Mouse (Mus musculus): Measurements from ENCODE around the gene Pigm.

- TF ChIP-seq CTCF (conservative IDR thresholded peaks at IDR 0.05; ENCODE audit: low read length) (no peak), NANOG (IDR thresholded peaks at IDR 0.05; ENCODE audit: borderline replicate concordance, low read length) (no peak), POU5F1 (IDR thresholded peaks at IDR 0.05; ENCODE audit: borderline replicate concordance, low read length) (no peak)
Measured at GRCm38 (mm10) chr1:172355336-172355735, 21.0 kb upstream of the Pigm start.
